Mouse (Mus musculus) megakaryocyte progenitor cell, adult 5-6 weeks (primary cell): Measurements from ENCODE around the gene Tbc1d1. TPM values are rescaled to one million over a fixed set of nuclear protein-coding genes. Genes with fewer than 3 reads are reported as not detected.

ENCODE experiments used
- ATAC-seq: replicated peaks from 2 replicates; pipeline ENCODE4 v1.8.0; 2016; ENCODE audit warnings: mild to moderate bottlenecking, moderate TSS enrichment, inconsistent platforms; ENCODE audit not compliant: poor library complexity
- total RNA-seq, 2 experiments: library from RNA; stranded (forward) in 1 of 2; stranded (reverse) in 1 of 2; fragments of 157-497, 149-512 nt in 1 of 2; fragments of 200-1000 nt in 1 of 2; gene quantifications; 2 replicates each; pipeline versions ENCODE4 v1.2.3 to v1.2.4; 2015 to 2017

Tbc1d1 gene
- total RNA-seq (2015) (16.7 and 17.6 TPM in 2 replicates), total RNA-seq (2017) (31.0 and 31.7 TPM in 2 replicates)

GRCm38 (mm10) chr5:64155861-64156550, at the start of gene Tbc1d1:
TSS of gene Tbc1d1 (plus strand) at chr5:64156305.
- peak; percentile 65 for ATAC-seq

- ATAC-seq: no peak
Observed at GRCm38 (mm10) chr5:64107596-64108289, 48.4 kb upstream of the Tbc1d1 start.

- no peak for ATAC-seq
Observed at GRCm38 (mm10) chr5:64109217-64109616, 46.9 kb upstream of the Tbc1d1 start.

- ATAC-seq: no peak
Observed at GRCm38 (mm10) chr5:64112360-64112759, 43.7 kb upstream of the Tbc1d1 start.

GRCm38 (mm10) chr5:64114210-64114609, 41.9 kb upstream of the Tbc1d1 start:
- no peak for ATAC-seq

GRCm38 (mm10) chr5:64117191-64117590, 38.9 kb upstream of the Tbc1d1 start:
- no peak for ATAC-seq

GRCm38 (mm10) chr5:64125783-64126182, 30.3 kb upstream of the Tbc1d1 start:
- ATAC-seq: no peak

- no peak for ATAC-seq
Observed at GRCm38 (mm10) chr5:64131550-64131949, 24.6 kb upstream of the Tbc1d1 start.

- peak; percentile 81 for ATAC-seq
Observed at GRCm38 (mm10) chr5:64133901-64134300, 22.2 kb upstream of the Tbc1d1 start.

- peak; percentile 79 for ATAC-seq
Observed at GRCm38 (mm10) chr5:64136325-64136724, 19.8 kb upstream of the Tbc1d1 start.

GRCm38 (mm10) chr5:64140202-64140601, 15.9 kb upstream of the Tbc1d1 start:
- ATAC-seq: peak; percentile 68

- ATAC-seq: no peak
Observed at GRCm38 (mm10) chr5:64144315-64144714, 11.8 kb upstream of the Tbc1d1 start.

- ATAC-seq: no peak
Observed at GRCm38 (mm10) chr5:64146384-64147005, 9.6 kb upstream of the Tbc1d1 start.

- ATAC-seq: peak; percentile 67
Observed at GRCm38 (mm10) chr5:64149184-64150127, 6.6 kb upstream of the Tbc1d1 start.

GRCm38 (mm10) chr5:64153319-64153718, 2.8 kb upstream of the Tbc1d1 start:
- ATAC-seq: no peak

GRCm38 (mm10) chr5:64156579-64156978, 474 bp downstream of the Tbc1d1 start:
- no peak for ATAC-seq

- ATAC-seq: no peak
Observed at GRCm38 (mm10) chr5:64157926-64158325, 1.8 kb downstream of the Tbc1d1 start.

GRCm38 (mm10) chr5:64158501-64158900, 2.4 kb downstream of the Tbc1d1 start:
- ATAC-seq: peak; percentile 12; the same call in 1 of the 2 replicates

GRCm38 (mm10) chr5:64159065-64159780, 3.1 kb downstream of the Tbc1d1 start:
- ATAC-seq: peak; percentile 12; the same call in 1 of the 2 replicates
